Mouse (Mus musculus) myocyte (in vitro differentiated cells): ENCODE data around the gene Tnfrsf12a. TPM values are rescaled to one million over a fixed set of nuclear protein-coding genes. Genes with fewer than 3 reads are reported as not detected.
A peak's percentile ranks its signal among the peaks of the same experiment; 100 is the strongest.

Source experiments
- H3K27me3 ChIP-seq: one replicate; pipeline ENCODE4 v1.6.1; 2011; ENCODE audit not compliant: control insufficient read depth, insufficient read depth, insufficient read length
- H3K36me3 ChIP-seq: one replicate; pipeline ENCODE4 v1.6.1; 2011; ENCODE audit not compliant: control insufficient read depth, insufficient read depth
- H3K4me2 ChIP-seq: one replicate; pipeline ENCODE4 v1.6.1; 2011; ENCODE audit warnings: low read depth, control low read depth
- H3K4me3 ChIP-seq: one replicate; pipeline ENCODE4 v1.5.1; 2011; ENCODE audit warnings: mild to moderate bottlenecking, control low read depth, moderate library complexity
- H3K79me2 ChIP-seq: one replicate; pipeline ENCODE4 v1.6.1; 2011; ENCODE audit not compliant: control insufficient read depth, insufficient read depth
- H3ac ChIP-seq: one replicate; pipeline ENCODE4 v1.6.1; 2011; ENCODE audit not compliant: control insufficient read depth, insufficient read length
- CEBPB ChIP-seq: IDR thresholded peaks from 2 replicates; pipeline ENCODE4 v1.6.1; 2011; ENCODE audit warnings: mild to moderate bottlenecking, moderate library complexity; ENCODE audit not compliant: poor library complexity, insufficient read depth, severe bottlenecking
- E2F4 ChIP-seq: IDR thresholded peaks from one replicate; pipeline ENCODE4 v1.6.1; 2011; ENCODE audit warnings: mild to moderate bottlenecking, control low read depth, moderate library complexity; ENCODE audit not compliant: insufficient read depth
- MAX ChIP-seq: IDR thresholded peaks from one replicate; pipeline ENCODE4 v1.6.1; 2011; ENCODE audit warnings: low read depth, mild to moderate bottlenecking, control low read depth
- MYOD1 ChIP-seq, 3 experiments: IDR thresholded peaks; one replicate each; pipeline ENCODE4 v1.6.1; 2011; ENCODE audit warnings: control low read depth in 2 of 3, low read depth in 2 of 3, mild to moderate bottlenecking in 2 of 3, moderate library complexity in 1 of 3; ENCODE audit not compliant: insufficient read length in 2 of 3, control insufficient read depth in 1 of 3
- MYOG ChIP-seq, 3 experiments: IDR thresholded peaks; one replicate each; pipeline ENCODE4 v1.6.1; 2011; ENCODE audit warnings: control low read depth in 2 of 3, low read depth in 2 of 3, mild to moderate bottlenecking in 2 of 3; ENCODE audit not compliant: insufficient read length in 2 of 3, control insufficient read depth in 1 of 3, insufficient read depth in 1 of 3
- POLR2A ChIP-seq: IDR thresholded peaks from one replicate; pipeline ENCODE4 v1.6.1; 2011; ENCODE audit warnings: low read depth, mild to moderate bottlenecking, control low read depth, moderate library complexity; ENCODE audit not compliant: insufficient read length
- POLR2AphosphoS2 ChIP-seq: IDR thresholded peaks from one replicate; pipeline ENCODE4 v1.6.1; 2011; ENCODE audit warnings: low read depth, control low read depth; ENCODE audit not compliant: insufficient read length
- REST ChIP-seq: IDR thresholded peaks from one replicate; pipeline ENCODE4 v1.6.1; 2011; ENCODE audit warnings: mild to moderate bottlenecking, control low read depth, moderate library complexity; ENCODE audit not compliant: insufficient read depth, insufficient read length
- SRF ChIP-seq: IDR thresholded peaks from one replicate; pipeline ENCODE4 v1.6.1; 2011; ENCODE audit warnings: low read depth; ENCODE audit not compliant: control insufficient read depth, insufficient read length
- TCF12 ChIP-seq: IDR thresholded peaks from one replicate; pipeline ENCODE4 v1.6.1; 2011; ENCODE audit warnings: mild to moderate bottlenecking, control low read depth; ENCODE audit not compliant: poor library complexity, insufficient read depth, severe bottlenecking
- TCF3 ChIP-seq: IDR thresholded peaks from one replicate; pipeline ENCODE4 v1.6.1; 2011; ENCODE audit warnings: low read depth, control low read depth; ENCODE audit not compliant: insufficient read length
- USF1 ChIP-seq: IDR thresholded peaks from one replicate; pipeline ENCODE4 v1.6.1; 2011; ENCODE audit warnings: low read depth, mild to moderate bottlenecking, control low read depth, moderate library complexity
- polyA plus RNA-seq: library from polyadenylated mRNA; unstranded; fragments of >200 nt; fragmentation: generic; extraction: Trizol; gene quantifications from one replicate; pipeline ENCODE4 v1.2.1, GENCODE M21; 2012; ENCODE audit warnings: missing spikeins

Gene Tnfrsf12a
- polyA plus RNA-seq, 1 experiment, result 328 TPM

DNA sequence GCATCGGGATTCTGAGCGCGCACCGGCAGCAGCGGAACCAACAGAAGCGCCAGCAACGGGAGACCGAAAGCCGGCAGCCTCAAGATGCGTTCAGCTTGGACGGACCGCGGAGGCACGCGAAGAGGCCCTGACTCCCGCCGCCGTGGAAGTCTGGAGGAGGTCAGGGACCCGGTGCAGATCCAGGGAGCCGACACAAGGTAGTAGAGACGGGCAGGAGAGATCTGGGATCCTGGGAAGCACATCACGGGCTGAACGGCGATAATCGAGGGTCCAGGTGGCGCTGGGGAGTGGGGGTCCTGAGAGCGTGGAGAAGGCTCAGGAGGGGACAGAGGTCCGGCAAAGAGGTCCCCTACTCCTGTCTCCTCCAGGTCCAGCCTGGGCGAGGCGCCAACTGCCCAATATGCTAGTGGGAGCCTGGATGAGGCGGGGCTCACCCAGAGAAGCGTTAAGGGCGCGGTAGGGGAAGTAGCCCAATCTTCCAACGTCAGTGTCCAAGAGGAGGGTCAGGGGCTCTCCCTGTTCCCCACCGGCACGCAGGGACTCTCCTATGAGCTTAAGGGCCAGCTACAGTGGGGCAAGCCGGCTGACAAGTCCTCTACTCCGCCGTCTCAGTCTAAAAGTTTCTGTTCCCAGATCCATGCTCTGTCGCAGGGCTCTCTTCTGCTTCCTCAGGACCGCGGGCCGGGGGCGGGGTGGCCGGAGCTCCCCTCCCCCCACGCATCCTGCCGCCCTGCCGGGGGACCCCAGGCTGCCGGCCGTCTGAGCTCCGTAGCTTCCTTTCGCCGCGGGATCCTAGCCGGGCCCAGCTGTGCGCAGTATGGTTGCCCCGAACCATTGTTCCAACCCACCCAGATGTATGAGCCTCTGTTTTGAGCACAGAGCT, 32.4 kb downstream of the Tnfrsf12a start, which contains the start of gene Mmp25:
Gene Mmp25, minus strand, starts transcription at position 665 of the 883 bp plus-strand sequence.
- H3K27me3 ChIP-seq, result peaks cover 24% of the 10 kb centered on the region
- H3ac ChIP-seq, result no peak within 1 kb of the TSS
- no peaks in the 10 kb centered on the region for H3K36me3 ChIP-seq
- no peak within 1 kb of the TSS for H3K4me2 ChIP-seq
- H3K4me3 ChIP-seq, result no peak within 1 kb of the TSS
- no peak for TF ChIP-seq CEBPB
- H3K79me2 ChIP-seq, result no peaks in the 10 kb centered on the region

DNA sequence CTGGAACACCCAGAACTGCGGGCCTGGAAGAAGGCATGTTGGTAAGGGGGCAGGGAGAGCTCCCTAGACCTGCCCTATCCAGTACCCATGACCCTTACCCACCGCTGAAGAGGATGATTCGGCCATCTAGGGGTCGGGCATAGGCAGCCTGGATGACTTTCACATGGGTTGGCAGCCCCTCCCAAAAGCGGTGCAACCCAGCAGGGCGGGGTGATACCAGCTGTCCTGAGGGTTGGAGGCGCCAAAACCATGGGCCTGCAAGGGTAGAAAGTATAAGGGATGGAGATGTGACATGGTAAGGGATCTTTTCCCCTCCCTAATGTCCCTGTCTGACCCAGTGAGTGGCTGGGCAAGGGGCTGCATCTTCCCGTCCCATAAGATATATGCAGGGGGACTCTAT, 46.0 kb downstream of the Tnfrsf12a start:
- H3K4me2 ChIP-seq, result no peak overlapping the region
- no peaks in the 10 kb centered on the region for H3K36me3 ChIP-seq
- H3K4me3 ChIP-seq, result no peak overlapping the region
- H3ac ChIP-seq, result no peak overlapping the region
- no peaks in the 10 kb centered on the region for H3K79me2 ChIP-seq
- TF ChIP-seq E2F4 (no peak), TCF12 (no peak)
- peaks cover 35% of the 10 kb centered on the region for H3K27me3 ChIP-seq

DNA sequence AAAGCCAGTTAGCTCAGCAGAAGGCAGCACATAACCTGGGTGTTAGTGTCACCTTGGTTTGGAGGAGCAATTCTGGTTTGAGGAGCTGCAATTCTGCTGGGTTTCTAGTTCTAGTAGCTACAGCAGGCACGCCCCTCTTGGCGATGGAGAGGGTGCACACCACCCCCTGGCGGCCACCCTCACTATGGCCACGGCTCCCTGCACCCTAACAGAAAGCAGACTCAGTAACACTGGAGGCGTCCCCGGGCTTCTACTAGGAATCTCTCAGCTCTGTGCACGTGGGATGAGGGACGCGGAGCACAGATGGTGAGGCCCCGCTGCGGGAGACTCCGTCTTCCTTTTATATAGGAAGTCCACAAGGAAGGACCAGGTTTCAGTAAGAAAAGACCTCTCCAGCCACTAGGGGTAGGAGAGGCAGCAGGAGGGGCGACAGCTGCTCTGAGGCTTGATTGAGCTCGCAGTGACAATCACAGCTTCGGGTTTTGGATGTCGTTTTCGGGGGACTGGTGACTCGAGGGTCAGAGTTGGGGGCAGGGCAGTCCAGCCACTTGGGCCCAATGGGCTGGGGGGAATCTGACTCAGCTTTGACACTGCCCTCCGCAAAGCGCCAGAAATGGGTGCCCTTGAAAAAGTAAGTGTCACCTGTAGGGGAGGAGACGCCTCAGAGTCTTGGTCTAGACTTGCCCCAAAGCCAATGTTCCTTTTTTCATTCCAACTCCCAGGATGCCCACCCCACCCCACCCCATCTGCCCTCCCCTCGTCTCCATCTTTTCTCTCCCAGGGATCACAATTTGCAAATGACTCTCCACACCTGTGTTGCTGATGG, 46.9 kb downstream of the Tnfrsf12a start:
- H3K79me2 ChIP-seq, result no peaks in the 10 kb centered on the region
- H3ac ChIP-seq, result no peak overlapping the region
- H3K4me2 ChIP-seq, result peak overlapping the region; percentile 62
- H3K4me3 ChIP-seq, result no peak overlapping the region
- no peaks in the 10 kb centered on the region for H3K36me3 ChIP-seq
- peaks cover 29% of the 10 kb centered on the region for H3K27me3 ChIP-seq
- TF ChIP-seq MYOG (IDR thresholded peaks at IDR 0.05; ENCODE audit: control insufficient read depth in 1 of 3, insufficient read depth in 1 of 3, insufficient read length in 2 of 3, low read depth in 2 of 3) (peak in 1 of 3 experiments; percentile 46), USF1 (no peak), TCF3 (no peak), SRF (no peak), REST (no peak), POLR2A (no peak), POLR2AphosphoS2 (no peak), MAX (no peak), MYOD1 (IDR thresholded peaks at IDR 0.05; ENCODE audit: control insufficient read depth in 1 of 3, insufficient read length in 2 of 3, low read depth in 2 of 3) (peak in 2 of 3 experiments; percentile 24 to 25)

DNA sequence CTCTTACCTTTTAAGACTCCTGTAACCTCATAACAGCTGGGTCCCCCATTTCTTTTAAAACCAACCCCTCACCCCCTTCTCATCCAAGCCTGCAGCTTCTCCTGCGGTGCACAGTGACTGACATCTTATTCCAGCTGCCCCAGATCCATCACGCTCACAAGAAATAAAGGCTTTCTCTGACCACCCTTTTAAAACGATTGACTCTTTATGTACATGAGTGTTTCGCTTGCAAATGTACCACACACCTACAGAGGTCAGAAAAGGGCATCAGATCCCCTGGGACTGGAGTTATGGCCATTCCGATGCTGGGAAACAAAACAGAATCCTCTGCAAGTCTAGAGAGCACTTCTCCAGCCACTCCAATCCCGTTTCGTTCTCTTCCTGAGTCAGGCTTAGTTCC, 49.5 kb downstream of the Tnfrsf12a start:
- TF ChIP-seq CEBPB (no peak), TCF3 (no peak), SRF (no peak), TCF12 (no peak), POLR2AphosphoS2 (no peak), MAX (no peak), MYOG (IDR thresholded peaks at IDR 0.05; ENCODE audit: control insufficient read depth in 1 of 3, insufficient read depth in 1 of 3, insufficient read length in 2 of 3, low read depth in 2 of 3) (no peak), E2F4 (no peak)
- H3ac ChIP-seq, result no peak overlapping the region
- no peak overlapping the region for H3K4me2 ChIP-seq
- H3K4me3 ChIP-seq, result no peak overlapping the region
- peaks cover 29% of the 10 kb centered on the region for H3K27me3 ChIP-seq
- H3K79me2 ChIP-seq, result no peaks in the 10 kb centered on the region
- H3K36me3 ChIP-seq, result no peaks in the 10 kb centered on the region

Other genes starting within 250 kb of the Tnfrsf12a start
- not detected for gene Vmn2r117, start 197.8 kb downstream of the Tnfrsf12a start, polyA plus RNA-seq
- 9.9 TPM for gene Zfp213, start 113.2 kb downstream of the Tnfrsf12a start, polyA plus RNA-seq
- gene Zfp13, start 78.0 kb downstream of the Tnfrsf12a start, polyA plus RNA-seq, result 5.1 TPM
- 0.02 TPM for gene Zscan10, start 76.6 kb downstream of the Tnfrsf12a start, polyA plus RNA-seq
- gene Mmp25, start 32.2 kb downstream of the Tnfrsf12a start, polyA plus RNA-seq, result not detected
- 0.14 TPM for gene Bicdl2, start 17.0 kb downstream of the Tnfrsf12a start, polyA plus RNA-seq
- gene Hcfc1r1, start 3.9 kb downstream of the Tnfrsf12a start, polyA plus RNA-seq, result 199 TPM
- 30.1 TPM for gene Thoc6, start 3.6 kb downstream of the Tnfrsf12a start, polyA plus RNA-seq
- not detected for gene Cldn6, start 1.8 kb upstream of the Tnfrsf12a start, polyA plus RNA-seq
- 0.24 TPM for gene Cldn9, start 6.6 kb upstream of the Tnfrsf12a start, polyA plus RNA-seq
- gene 1520401A03Rik, start 45.3 kb upstream of the Tnfrsf12a start, polyA plus RNA-seq, result 0.40 TPM
- 11.5 TPM for gene Pkmyt1, start 48.9 kb upstream of the Tnfrsf12a start, polyA plus RNA-seq
- gene Paqr4, start 63.4 kb upstream of the Tnfrsf12a start, polyA plus RNA-seq, result 15.4 TPM
- gene Kremen2, start 68.4 kb upstream of the Tnfrsf12a start, polyA plus RNA-seq, result 0.88 TPM
- 43.5 TPM for gene Flywch1, start 94.1 kb upstream of the Tnfrsf12a start, polyA plus RNA-seq
- 0.42 TPM for gene Flywch2, start 108.6 kb upstream of the Tnfrsf12a start, polyA plus RNA-seq
- 58.2 TPM for gene Srrm2, start 113.1 kb upstream of the Tnfrsf12a start, polyA plus RNA-seq
- 986 TPM for gene Elob, start 151.7 kb upstream of the Tnfrsf12a start, polyA plus RNA-seq
- gene Prss33, start 158.6 kb upstream of the Tnfrsf12a start, polyA plus RNA-seq, result not detected
- 0.04 TPM for gene Prss32, start 166.4 kb upstream of the Tnfrsf12a start, polyA plus RNA-seq
- 0.05 TPM for gene Prss41, start 166.7 kb upstream of the Tnfrsf12a start, polyA plus RNA-seq
- gene Prss21, start 190.6 kb upstream of the Tnfrsf12a start, polyA plus RNA-seq, result not detected
- gene Dcpp1, start 203.4 kb upstream of the Tnfrsf12a start, polyA plus RNA-seq, result not detected
- not detected for gene Dcpp2, start 203.4 kb upstream of the Tnfrsf12a start, polyA plus RNA-seq
- not detected for gene Dcpp3, start 240.0 kb upstream of the Tnfrsf12a start, polyA plus RNA-seq